Mouse (Mus musculus) testis, adult 2 months (tissue): ENCODE results near the gene Mtmr4. TPM values are rescaled to one million over a fixed set of nuclear protein-coding genes. Genes with fewer than 3 reads are reported as not detected.

Experiments used
- H3K27ac ChIP-seq: fragments of 200-500 bp; 2 replicates; pipeline ENCODE4 v1.5.1; 2012; ENCODE audit warnings: low read depth, low read length; ENCODE audit not compliant: control insufficient read depth, insufficient read depth
- H3K27me3 ChIP-seq: fragments of 200-500 bp; 2 replicates; pipeline ENCODE4 v1.6.1; 2012; ENCODE audit warnings: mild to moderate bottlenecking, low read length, moderate library complexity; ENCODE audit not compliant: control insufficient read depth, insufficient read depth
- H3K36me3 ChIP-seq: fragments of 200-500 bp; 2 replicates; pipeline ENCODE4 v1.6.1; 2012; ENCODE audit warnings: mild to moderate bottlenecking, low read length; ENCODE audit not compliant: control insufficient read depth, insufficient read depth
- H3K4me1 ChIP-seq: fragments of 200-500 bp; 2 replicates; pipeline ENCODE4 v1.6.1; 2012; ENCODE audit warnings: low read length; ENCODE audit not compliant: control insufficient read depth, insufficient read depth
- H3K4me3 ChIP-seq: fragments of 200-500 bp; 2 replicates; pipeline ENCODE4 v1.5.1; 2012; ENCODE audit warnings: low read depth, mild to moderate bottlenecking, low read length, moderate library complexity, mixed read lengths; ENCODE audit not compliant: control insufficient read depth
- CTCF ChIP-seq: fragments of 200-500 bp; IDR thresholded peaks from 2 replicates; pipeline ENCODE4 v1.5.1; 2012; ENCODE audit warnings: low read depth, mild to moderate bottlenecking, inconsistent platforms, low read length, moderate library complexity; ENCODE audit not compliant: control insufficient read depth, insufficient read depth, insufficient replicate concordance
- POLR2A ChIP-seq: fragments of 200-500 bp; IDR thresholded peaks from 2 replicates; pipeline ENCODE4 v1.6.1; 2012; ENCODE audit warnings: low read depth, mild to moderate bottlenecking, inconsistent platforms, low read length, moderate library complexity; ENCODE audit not compliant: control insufficient read depth
- polyA plus RNA-seq: library from polyadenylated mRNA; depleted of rRNA; stranded (reverse); fragments of >200 nt; gene quantifications from 2 replicates; pipeline ENCODE4 v1.2.3, GENCODE M21; 2012

Mtmr4 gene
- polyA plus RNA-seq, 1 experiment = 33.6 TPM

DNA sequence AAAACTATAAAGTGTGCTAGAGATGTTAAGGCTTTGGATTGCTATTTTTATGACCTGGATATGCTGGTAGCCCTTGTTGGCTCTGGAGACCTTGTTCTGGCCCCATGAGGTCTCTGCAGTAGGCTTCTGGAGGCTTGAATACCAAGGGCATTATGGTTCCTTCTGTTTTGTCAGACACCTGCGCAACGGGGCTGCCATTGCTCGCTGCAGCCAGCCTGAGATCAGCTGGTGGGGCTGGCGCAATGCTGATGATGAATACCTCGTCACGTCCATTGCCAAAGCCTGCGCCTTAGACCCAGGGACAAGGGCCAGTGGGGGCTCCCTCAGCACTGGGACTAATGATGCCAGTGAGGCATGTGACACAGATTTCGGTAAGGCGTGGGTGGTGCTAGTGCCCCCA is 10.3 kb downstream of the Mtmr4 start:
- H3K4me1 ChIP-seq = no peaks in the 10 kb centered on the region
- no peak for TF ChIP-seq POLR2A
- H3K4me3 ChIP-seq = no peak overlapping the region
- H3K27ac ChIP-seq = no peak overlapping the region
- no peaks in the 10 kb centered on the region for H3K27me3 ChIP-seq
- H3K36me3 ChIP-seq = peaks cover 3% of the 10 kb centered on the region

DNA sequence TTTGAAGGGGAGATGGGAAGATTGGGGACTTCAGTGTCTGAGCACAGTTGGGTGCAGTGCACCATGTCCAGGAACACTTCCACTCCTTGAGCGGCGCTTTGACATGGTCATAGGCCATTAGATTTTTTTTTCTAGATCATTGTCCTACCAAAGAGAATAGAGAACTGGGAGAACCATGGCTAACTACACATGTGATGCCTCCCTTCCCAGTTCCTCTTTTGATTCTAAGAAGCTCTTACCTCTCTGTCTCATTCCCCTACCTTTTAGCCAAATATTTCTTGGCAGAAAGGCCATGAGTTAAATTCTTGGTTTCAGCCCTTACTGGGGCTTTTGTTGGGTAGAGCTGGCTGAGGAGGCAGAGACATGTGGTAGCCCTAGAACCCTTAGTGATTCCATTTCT is 11.6 kb downstream of the Mtmr4 start:
- H3K4me3 ChIP-seq = no peak overlapping the region
- no peak overlapping the region for H3K27ac ChIP-seq
- H3K27me3 ChIP-seq = no peaks in the 10 kb centered on the region
- H3K4me1 ChIP-seq = no peaks in the 10 kb centered on the region
- H3K36me3 ChIP-seq = peaks cover 3% of the 10 kb centered on the region
- TF ChIP-seq CTCF = no peak
- no peak for TF ChIP-seq POLR2A

DNA sequence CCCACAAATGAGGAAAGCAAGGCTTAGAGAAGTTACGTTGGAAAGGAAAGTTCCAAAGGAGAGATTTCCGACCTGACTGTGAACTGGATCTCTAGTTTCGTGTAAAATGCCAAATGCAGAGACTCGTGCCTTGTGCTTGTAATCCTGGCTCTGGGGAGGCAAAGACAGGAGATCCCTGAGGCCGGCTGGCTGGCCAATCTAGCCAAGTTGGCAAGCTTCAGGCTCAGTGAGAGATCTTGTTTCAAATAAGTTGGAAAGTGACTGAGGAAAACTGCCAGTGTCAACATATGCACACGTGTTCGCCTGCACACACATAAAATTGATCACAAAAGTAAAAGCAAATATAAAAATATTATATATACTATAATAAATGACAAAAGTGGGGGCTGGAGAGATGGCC is 17.3 kb downstream of the Mtmr4 start:
- no peak overlapping the region for H3K27ac ChIP-seq

DNA sequence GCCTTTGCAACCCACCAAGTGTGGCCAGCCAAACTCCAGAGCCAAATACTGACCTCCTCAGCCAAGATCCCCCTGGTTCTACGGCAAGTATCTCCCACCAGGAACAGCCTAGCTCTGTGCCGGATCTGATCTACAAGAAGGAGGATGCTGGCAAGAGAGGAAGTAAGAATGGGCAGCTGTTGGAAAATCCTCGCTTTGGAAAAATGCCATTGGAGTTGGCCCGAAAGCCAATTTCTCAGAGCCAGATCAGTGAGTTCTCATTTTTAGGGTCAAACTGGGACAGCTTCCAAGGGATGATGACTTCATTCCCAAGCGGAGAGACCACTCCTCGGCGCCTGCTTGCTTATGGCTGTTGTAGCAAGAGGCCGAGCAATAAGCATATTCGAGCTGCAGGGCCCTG is 19.6 kb downstream of the Mtmr4 start:
- H3K4me1 ChIP-seq = 0 out of 2 replicates have a peak, but pooled peaks cover under 1% of the 10 kb centered on the region
- no peaks in the 10 kb centered on the region for H3K27me3 ChIP-seq
- no peak for TF ChIP-seq CTCF
- no peak for TF ChIP-seq POLR2A
- peaks cover 6% of the 10 kb centered on the region for H3K36me3 ChIP-seq
- H3K27ac ChIP-seq = no peak overlapping the region
- no peak overlapping the region for H3K4me3 ChIP-seq

More for the DNA sequence above, 17.3 kb downstream of the Mtmr4 start:
- Histone ChIP-seq H3K36me3 (peaks cover 6% of the 10 kb centered on the region), H3K4me3 (no peak overlapping the region), H3K27me3 (no peaks in the 10 kb centered on the region), H3K4me1 (no peaks in the 10 kb centered on the region)
- TF ChIP-seq CTCF (no peak), POLR2A (no peak)

DNA sequence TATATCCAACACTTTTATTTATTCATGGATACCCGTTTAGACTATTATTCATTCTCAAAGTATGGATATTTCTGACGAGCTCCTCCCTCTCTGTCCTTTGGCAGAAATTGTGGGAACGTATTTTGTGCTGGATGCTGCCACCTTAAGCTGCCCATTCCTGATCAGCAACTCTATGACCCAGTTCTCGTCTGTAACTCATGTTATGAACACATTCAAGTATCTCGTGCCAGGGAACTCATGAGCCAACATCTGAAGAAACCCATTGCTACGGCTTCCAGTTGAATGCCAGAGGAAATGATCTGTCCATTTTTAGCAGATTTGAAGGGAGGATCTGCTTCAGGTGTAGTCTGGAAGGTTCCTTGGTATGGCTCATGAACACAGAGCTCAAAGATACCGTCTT is 22.0 kb downstream of the Mtmr4 start:
- no peak for TF ChIP-seq POLR2A
- TF ChIP-seq CTCF = no peak
- peaks cover 6% of the 10 kb centered on the region for H3K4me1 ChIP-seq
- H3K27ac ChIP-seq = no peak overlapping the region
- H3K4me3 ChIP-seq = no peak overlapping the region
- no peaks in the 10 kb centered on the region for H3K27me3 ChIP-seq
- peaks cover 10% of the 10 kb centered on the region for H3K36me3 ChIP-seq

DNA sequence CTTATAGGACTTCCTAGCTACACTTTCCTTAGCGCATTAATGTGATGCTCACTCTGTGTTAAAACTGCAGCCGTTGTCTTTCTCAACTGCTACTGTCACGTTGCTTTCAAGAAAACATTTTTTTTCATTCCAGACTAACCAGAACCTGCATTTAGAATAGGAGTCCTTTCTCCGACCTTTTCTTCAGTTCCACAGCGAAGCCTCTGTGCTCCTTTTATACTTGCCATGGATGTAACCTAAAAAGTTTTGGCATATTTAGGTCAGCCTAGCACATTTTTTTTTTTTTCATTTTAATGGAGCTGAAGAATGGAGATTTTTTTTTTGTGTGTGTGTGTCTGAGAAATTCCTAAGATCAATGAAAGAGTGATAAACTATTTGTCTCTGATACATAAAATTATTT is 23.6 kb downstream of the Mtmr4 start:
- H3K36me3 ChIP-seq = peaks cover 10% of the 10 kb centered on the region
- no peak overlapping the region for H3K4me3 ChIP-seq
- peaks cover 6% of the 10 kb centered on the region for H3K4me1 ChIP-seq

DNA sequence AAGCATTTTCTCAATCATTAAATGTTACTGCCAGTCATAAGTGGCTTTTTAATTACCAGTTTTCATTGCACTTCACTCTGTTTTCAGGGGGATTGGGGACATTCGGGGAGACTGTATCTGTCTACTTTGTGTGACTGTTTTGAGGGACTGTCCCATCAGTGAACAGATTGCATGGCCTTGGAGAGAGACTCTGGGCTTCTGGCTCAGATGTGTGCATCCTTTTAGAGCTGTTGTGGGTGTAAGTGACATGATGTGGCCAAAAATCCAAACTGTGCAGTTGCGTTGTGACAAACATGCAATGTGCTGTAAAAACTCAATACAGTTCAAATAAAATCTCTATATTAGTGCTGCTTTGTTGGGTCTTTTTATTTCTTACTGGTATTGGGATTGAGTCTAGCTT is 24.0 kb downstream of the Mtmr4 start:
- TF ChIP-seq POLR2A (no peak), CTCF (no peak)
- Histone ChIP-seq H3K27me3 (no peaks in the 10 kb centered on the region), H3K4me3 (peak overlapping the region; percentile 17; the same call in 1 of the 2 replicates), H3K4me1 (peaks cover 6% of the 10 kb centered on the region), H3K36me3 (peaks cover 10% of the 10 kb centered on the region), H3K27ac (peak overlapping the region; percentile 98)

More for the DNA sequence above, 23.6 kb downstream of the Mtmr4 start:
- TF ChIP-seq POLR2A (no peak), CTCF (no peak)
- H3K27me3 ChIP-seq = no peaks in the 10 kb centered on the region
- H3K27ac ChIP-seq = no peak overlapping the region
